Mouse (Mus musculus): ENCODE measurements around the gene Sez6l2.

The Sez6l2 gene

DNA sequence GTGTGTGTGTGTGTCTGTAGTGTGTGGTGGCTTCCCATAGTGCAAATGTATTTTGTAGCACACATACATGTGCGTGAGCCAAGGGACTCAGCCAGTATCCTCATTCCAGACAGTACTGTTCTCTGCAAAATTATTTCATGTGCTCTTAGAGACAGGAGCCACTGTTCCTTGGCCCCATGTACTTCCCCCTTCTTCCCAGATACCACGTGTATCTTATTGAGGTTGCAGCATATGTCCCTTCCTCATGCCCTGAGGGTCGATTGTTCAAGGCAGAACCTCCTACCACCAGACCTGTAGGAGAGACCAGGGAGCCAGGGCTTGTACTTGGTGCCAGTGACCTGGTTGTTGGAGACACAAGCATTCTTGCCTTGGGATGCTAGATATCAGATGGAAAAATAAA lies 4.8 kb downstream of the Sez6l2 start:
- in situ Hi-C loops (cut with MboI, MseI) = loop anchor here in 1 of 2 experiments (10.0 kb wide), 1 partner anchor 1360 kb away; no protein-coding TSS in a partner anchor

DNA sequence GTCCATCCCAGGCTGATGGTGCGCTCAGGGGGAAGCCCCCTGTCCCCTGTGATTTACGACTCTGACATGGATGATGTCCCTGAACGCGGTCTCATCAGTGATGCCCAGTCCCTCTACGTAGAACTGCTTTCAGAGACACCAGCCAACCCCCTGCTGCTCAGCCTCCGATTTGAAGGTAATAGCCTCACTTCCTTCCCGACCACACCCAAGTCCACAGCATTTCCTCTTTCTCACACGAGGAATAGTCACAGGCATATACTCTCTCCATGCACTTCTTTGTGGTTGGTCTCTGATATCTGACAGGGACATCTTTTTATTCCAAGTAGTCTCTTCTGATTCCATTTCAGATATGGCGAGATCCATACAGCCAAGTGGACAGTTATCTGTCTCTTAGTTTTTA lies 9.4 kb downstream of the Sez6l2 start:
- in situ Hi-C loops (cut with MboI, MseI) = loop anchor here in 1 of 2 experiments (10.0 kb wide), 2 partner anchors 145 to 1355 kb away; no protein-coding TSS in a partner anchor

DNA sequence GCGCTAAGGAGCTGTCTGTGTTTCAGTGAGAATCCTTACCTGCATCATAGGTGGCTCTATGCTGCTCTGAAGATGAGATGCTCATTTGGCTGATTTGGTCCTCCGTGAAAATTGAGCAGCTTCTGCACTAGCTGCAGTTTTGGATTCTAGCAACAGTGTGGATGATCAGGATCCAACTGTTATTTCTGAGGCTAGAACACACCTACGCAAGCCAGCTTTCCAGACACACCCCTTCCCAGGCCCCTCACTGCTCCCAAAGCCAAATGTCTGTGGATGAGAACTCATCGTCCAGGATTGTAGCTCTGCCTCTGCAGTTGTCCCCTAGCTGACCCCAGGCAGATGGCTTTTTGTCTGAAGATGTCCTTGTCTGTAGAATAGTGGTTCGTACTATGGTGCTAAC lies 10.7 kb downstream of the Sez6l2 start:
- in situ Hi-C loops (cut with MboI, MseI) = loop anchor here in 1 of 2 experiments (10.0 kb wide), 1 partner anchor 146 kb away; no protein-coding TSS in a partner anchor

DNA sequence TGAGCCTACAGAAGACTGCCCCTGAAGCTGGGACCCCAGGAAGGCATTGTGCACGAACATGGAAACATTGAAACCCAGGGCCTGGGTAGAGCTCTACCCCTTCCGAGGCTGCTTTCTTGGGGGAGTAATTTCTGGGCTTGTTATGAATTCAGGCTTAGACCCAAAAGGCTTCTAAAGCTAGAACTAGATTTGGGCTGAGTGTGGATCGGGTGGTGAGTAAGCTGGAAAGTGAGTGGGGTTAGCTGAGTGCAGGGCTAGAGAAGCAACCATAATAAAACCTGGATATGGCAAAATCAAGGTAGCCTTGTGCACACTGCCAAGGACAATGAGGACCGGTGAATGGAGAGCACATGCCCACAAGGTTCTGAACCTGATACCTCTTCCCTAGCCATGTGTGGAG lies 11.6 kb downstream of the Sez6l2 start:
- in situ Hi-C loops (cut with MboI, MseI) = loop anchor here in 1 of 2 experiments (10.0 kb wide), 1 partner anchor 147 kb away; no protein-coding TSS in a partner anchor

DNA sequence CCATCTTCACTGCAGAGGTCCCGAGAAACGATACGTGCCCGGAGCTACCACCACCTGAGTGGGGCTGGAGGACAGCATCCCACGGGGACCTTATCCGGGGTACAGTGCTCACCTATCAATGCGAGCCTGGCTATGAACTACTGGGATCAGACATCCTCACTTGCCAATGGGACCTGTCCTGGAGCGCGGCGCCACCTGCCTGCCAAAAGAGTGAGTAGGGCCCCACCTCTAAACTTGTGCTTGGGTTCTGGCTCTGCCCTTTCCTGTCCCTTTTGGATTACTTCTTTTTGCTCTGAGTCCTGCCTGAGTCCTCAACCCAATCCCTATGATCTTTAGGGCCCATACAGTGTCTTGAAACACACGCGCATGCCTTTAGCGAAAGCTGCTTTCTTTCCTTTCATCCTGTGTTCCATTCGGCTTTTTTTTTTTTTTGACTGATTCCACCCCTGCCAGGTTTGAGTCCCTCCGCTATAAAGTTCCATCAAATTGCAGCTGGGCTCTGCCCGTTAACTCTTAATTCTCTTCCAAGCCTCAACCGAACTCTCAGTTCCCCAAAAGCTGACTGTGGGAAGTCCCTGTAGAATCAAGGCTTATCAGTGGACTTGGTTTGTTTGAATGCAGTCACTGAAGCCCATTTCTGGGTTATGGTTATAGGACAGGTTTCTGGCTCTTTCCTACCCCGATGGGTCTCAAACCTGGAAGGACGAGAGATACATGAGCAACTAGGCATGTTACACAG lies 13.4 kb downstream of the Sez6l2 start:
- in situ Hi-C loops (cut with MboI, MseI) = loop anchor here in 1 of 2 experiments (10.0 kb wide), 1 partner anchor 149 kb away; no protein-coding TSS in a partner anchor

DNA sequence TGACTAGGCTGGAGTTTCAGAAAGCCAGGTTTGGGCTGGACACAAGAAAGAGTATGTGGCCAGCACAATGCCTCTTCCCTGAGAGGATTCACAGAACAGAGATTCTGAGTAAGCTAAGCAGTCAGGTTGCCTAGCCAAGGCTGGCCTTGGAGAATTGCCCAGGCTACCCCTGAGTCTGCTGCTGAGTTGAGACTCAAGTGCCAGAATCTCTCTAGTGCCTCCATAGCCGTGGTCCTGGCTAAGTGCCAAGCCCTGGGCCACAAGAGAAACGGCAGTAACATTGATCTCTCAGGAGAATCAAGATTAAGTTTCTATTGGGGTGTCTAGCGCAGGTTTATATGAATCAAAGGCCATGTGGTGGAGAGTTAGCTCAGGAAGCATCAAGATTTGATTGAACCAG lies 15.2 kb downstream of the Sez6l2 start:
- in situ Hi-C loops (cut with MboI, MseI) = loop anchor here in 1 of 2 experiments (10.0 kb wide), 1 partner anchor 151 kb away; no protein-coding TSS in a partner anchor

DNA sequence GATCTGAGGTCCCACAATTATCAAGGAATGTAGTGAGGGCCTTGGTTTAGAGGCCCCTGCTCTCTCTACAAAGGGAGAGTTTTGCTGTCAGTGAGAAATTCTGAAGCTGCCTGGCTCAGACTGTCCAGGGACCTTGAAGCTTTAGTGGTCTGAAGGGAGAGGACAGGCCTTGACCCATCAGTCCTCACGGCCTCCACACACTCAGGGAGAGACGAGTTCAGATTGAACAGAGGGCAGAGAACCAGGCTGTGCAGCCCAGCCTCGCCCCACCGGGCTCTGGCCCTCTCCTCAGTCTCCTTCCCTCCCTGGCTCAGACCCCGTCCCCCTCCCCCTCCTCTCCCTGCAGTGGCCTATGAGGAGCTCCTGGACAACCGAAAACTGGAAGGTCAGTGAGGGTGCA lies 17.0 kb downstream of the Sez6l2 start:
- in situ Hi-C loops (cut with MboI, MseI) = loop anchor here in 1 of 2 experiments (10.0 kb wide), 1 partner anchor 153 kb away; no protein-coding TSS in a partner anchor

DNA sequence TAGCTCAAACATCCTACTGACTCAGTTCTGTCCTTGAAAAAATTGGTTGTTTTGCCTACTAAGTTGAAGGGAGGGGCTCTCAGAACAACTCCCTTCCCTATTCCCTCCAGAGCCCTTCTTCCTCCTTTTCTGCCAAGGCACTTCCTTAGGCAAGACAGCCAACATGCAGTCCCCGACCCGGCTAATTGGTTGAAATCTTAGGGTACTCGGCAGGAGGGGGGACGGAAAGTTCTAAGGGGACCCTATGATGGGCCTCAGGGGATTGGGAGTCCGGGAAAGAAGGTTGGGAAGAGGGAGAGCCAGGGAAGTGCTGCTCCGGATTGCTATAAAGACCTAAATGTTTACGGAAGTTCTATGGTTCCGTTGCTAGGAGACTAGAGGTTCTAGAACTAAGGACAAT lies 25.1 kb downstream of the Sez6l2 start:
- in situ Hi-C loops (cut with MboI, MseI) = no loop called here

DNA sequence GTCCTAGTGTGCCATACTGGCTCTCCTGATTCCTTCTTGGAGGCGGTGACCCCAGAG lies 25.4 kb downstream of the Sez6l2 start, which contains the start of gene Cdipt:
Gene Cdipt (plus strand): TSS at position 22 of the 57 bp plus-strand sequence.
- in situ Hi-C loops (cut with MboI, MseI) = no loop called here

DNA sequence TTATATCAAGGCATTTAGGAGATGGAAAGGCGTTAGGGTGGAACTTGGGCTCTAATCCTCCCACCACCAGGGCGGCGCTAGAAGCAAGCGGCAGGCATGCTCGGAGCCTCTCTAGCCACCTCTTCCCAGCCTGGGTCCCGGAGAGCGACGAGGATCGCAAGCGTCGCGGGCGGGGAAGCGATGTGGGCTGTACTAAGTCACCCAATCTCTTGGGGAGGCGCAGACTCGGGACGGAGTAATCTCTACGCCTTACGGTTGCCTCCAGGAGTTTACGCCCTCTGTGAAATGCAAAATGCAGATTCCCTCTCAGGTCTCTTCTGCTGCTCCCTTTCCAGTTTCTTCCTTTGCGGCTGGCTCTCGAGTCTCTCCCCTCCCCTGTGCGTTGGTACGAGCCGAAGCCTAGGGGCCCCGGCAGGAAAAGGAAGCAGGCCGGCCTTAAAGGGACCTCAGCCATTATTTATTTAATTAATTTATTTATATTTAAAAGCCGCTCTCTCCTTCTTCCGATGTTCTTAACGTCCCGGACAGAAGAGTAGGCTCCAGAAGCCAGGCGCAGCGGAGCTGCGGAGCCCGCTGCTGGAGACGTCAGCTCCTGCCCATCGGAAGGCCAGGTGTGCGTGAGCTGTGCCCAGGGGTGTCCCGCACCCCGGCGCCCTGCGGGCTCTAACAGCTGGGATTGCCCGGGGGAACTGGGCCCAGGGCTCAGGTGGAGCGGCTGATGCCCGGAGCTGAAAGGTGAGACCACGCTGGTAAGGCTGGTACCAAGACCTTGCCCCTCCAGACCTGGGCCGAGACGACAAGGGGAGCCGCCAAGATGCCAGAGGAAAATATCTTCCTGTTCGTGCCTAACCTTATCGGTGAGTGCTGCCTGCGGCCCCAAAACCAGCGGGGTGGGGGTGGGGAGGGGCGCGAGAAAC lies 25.8 kb downstream of the Sez6l2 start, which contains the start of gene Cdiptos:
Gene Cdiptos (minus strand): TSS at position 149 of the 917 bp plus-strand sequence.
- in situ Hi-C loops (cut with MboI, MseI) = no loop called here

DNA sequence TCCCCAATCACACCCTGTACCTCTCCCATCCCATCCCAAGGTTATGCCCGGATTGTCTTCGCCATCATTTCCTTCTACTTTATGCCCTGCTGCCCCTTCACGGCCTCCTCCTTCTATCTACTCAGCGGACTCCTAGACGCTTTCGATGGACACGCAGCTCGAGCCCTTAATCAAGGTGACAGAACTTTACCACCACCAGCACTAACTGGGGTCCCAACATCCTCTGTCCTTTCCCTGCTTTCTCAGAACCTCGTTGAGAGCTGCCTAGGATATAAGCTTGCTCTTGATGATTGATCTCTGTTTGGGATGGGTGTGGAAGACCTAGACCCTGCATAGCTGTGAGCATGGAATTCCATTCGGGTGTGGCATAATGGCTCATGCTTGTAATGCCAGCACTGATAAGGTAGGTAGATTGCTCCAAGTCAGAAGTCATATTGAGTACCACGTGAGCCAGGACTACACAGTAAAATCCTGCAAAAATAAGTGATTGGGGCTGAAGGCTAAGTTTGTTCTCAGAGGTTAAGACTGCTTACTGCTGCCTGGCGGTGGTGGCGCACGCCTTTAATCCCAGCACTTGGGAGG lies 26.6 kb downstream of the Sez6l2 start:
- in situ Hi-C loops (cut with MboI, MseI) = no loop called here

DNA sequence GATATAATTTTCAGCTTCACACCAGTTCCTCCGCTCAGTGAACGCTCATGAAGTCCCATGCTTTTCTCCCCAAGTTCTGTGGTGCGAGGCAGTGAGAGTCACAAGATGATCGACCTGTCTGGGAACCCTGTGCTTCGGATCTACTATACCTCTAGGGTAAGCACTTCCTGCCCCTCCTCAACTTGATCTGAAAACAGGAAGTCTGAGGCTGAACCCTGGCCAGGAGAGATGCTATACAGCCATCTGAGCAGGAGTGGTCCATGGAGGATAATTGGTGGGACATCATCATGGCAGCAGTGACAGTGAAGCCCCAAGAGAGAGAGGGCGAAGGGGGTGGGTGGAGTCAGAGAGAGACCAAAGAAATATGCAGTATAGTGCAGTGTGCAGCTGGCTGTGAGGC lies 28.5 kb downstream of the Sez6l2 start:
- in situ Hi-C loops (cut with MboI, MseI) = no loop called here

DNA sequence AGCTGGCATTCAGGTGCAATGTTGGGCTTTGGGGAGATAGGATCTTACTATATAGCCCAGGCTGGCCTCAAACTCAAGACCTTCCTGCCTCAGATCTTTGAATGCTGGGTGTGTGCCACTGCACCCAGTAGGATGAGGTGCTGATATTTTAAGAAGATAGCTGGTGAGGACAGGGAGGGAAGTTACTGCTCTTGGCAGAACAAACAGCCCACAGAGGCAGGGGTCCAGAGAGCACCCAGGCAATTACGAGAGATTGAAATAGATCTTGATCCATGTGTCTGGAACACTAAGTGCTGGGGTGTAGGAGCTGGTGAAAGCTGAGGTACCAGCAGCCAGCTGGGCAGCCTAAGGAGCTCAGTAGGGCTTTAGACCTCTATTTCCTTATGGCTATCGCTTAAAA lies 31.2 kb downstream of the Sez6l2 start:
- in situ Hi-C loops (cut with MboI, MseI) = loop anchor here in 1 of 2 experiments (5.0 kb wide), 1 partner anchor 71 kb away; no protein-coding TSS in a partner anchor

DNA sequence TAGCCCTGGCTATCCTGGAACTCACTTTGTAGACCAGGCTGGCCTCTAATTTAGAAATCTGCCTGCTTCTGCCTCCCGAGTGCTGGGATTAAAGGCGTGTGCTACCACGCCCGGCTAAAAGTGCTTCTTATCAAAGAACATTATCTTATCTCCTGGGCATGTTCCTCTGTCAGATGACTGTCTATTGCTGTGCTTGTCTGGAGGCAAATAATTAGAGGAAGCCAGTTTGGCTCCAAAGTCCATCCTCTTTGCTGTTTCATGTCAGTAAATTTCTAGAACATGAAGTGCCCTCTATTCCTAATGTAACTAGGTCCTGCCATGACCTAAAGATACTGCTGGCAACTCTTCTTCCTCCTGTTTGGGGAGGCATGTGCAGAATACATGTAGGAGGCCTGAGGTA lies 31.7 kb downstream of the Sez6l2 start:
- in situ Hi-C loops (cut with MboI, MseI) = loop anchor here in 1 of 2 experiments (5.0 kb wide), 1 partner anchor 70 kb away; no protein-coding TSS in a partner anchor

DNA sequence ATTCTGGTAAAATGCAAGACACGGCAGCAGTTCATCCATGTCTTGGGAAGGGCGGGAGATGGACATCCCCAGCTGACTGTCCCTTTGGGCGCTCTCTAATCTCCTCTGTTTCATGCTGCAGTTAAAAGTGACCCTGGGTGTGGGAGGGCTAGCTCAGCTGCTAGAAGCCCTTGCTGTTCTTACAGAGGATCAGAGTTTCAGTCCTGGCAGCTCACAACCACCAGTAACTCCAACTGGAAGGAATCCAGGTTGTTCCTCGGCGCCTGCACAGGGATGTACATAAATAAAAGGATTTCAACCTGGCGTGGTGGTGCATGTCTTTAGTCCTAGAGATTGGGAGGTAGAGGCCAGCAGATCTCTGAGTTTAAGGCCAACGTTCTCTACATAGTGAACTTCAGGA lies 32.8 kb downstream of the Sez6l2 start:
- in situ Hi-C loops (cut with MboI, MseI) = loop anchor here in 1 of 2 experiments (5.0 kb wide), 1 partner anchor 69 kb away; no protein-coding TSS in a partner anchor

DNA sequence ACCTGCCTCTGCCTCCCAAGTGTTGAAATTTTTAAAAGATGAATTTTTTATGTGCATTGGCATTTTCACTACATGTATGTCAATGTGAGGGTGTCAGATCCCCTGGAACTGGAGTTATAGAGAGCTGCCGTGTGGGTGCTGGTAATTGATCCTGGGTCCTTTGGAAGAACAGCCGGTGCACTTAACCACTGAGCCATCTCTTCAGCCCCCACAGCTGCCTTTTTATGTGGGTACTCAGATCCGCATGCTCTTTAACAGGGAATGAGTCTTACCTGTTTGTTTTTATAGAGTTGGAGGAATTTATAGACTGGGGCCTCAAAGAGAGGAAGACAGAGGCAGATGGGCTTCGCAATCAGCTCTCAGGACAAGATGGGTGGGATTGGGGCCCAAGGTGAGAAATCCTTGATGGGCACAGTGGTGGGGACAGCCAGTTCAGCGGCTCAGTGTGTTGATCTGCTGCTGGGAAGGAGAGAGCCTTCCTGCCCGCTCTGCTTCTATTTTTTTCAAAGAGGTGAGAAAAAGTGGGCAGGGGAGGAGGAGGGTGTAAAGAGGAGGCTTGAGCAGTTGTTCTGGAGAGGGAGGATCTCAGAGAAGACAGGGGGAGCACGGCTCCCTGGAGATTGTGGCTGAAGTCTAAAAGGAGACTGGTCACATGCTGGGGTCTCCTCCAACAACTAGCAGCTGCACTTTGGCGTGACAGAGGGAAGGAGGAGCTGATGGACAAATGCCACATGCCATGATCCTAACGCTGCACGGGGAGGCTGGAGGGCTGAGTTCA lies 34.5 kb downstream of the Sez6l2 start:
- in situ Hi-C loops (cut with MboI, MseI) = loop anchor here in 1 of 2 experiments (5.0 kb wide), 1 partner anchor 67 kb away; no protein-coding TSS in a partner anchor

DNA sequence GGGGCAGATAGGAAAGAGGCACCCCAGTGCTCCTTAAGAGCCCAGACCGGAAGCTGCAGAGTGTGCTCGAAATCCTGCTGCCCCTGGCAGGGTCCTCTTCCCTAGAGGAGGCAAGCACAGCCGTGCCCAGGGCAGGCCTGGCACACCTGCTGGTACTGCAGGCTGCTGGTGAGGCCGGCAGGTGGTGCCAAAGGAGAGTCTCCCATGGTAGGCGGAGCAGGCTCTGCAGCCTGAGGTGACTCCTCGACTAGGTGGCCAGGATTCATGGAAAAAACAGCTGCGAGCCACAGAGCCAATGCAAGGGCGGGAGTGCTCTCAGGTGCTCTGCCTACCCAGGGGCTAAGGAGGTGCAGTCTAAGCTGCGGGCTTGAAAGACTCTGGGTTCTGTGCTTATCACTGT lies 36.0 kb downstream of the Sez6l2 start:
- in situ Hi-C loops (cut with MboI, MseI) = no loop called here

DNA sequence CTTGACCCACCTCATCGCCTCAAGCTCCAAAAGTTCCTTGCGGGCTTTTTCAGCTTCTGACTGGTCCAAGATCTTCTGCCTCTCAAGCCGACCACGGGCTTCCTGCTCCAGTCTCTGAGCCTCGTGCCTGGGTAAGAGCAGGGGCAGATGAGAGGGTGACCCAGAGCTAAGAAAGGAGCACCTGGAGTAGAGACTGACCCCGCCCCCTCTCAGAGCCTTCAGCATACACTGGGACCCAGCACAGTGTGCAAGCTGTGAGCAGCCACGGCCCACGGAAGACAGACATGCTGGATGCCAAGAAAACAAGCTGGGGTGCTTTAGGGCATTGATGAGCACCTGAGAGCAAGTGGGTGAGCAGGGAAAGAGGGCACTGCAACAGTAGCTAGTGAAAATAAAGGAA lies 38.5 kb downstream of the Sez6l2 start:
- in situ Hi-C loops (cut with MboI, MseI) = no loop called here

DNA sequence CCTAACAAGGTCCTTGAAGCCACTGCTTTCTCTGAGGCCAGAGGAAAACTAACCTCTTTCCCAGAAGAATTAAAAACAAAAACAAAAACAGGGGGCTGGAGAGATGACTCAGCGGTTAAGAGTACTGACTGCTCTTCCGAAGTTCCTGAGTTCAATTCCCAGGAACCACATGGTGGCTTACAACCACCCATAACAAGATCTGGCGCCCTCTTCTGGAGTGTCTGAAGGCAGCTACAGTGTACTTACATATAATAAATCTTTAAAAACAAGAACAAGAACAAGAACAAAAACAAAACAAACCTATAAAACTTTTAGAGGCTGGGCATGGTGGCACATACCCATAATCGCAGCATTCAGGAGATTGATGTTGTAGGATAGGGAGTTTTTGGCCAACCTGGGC lies 46.1 kb downstream of the Sez6l2 start:
- in situ Hi-C loops (cut with MboI, MseI) = no loop called here

DNA sequence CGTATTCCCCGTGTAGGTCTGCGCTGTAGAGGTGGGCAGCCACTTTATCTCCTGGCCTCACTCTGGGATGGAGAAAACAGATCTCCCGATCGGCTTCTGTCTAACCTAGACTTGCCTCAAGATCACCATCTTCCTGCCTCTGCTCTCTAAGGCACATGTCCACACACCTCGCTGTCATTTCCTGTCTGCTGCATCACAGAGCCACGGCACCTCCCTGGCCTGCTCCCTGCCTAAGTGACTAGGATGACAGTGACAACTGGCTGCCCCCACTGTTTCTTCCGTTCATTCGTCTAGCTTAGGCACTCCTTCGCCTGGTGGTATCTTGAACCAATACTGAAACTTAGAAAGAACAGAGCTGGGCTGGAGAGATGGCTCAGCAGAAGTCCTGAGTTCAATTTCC lies 49.2 kb downstream of the Sez6l2 start:
- in situ Hi-C loops (cut with MboI, MseI) = no loop called here

DNA sequence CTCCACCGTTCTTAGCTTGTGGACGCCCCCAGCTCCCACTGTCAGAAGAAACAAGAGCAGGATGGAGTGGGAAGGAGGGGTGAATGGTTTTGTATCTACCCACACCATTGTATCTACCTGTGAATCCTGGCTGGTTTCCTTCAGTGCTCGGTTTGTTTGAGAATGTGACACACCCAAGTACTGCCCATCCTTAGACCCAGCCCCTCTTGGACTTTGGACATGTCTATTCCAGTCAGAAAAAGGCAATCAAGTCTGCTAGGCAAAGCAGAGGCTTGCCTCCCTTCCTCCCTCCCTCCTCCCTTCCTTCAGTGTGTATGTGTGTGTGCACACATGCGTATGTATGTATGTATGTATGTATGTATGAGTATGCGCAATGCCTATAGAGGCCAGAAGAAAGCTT lies 53.3 kb downstream of the Sez6l2 start:
- in situ Hi-C loops (cut with MboI, MseI) = no loop called here
